Mouse (Mus musculus) CH12.LX (cell line): Measurements from ENCODE around the gene Dnajc1. TPM values are rescaled to one million over a fixed set of nuclear protein-coding genes. Genes with fewer than 3 reads are reported as not detected.

ENCODE experiments used
- DNase-seq: peaks from one replicate; pipeline ENCODE4 v3.0.0-alpha.2; 2013; ENCODE audit errors: extremely low read depth
- H3K27ac ChIP-seq: 2 replicates; pipeline ENCODE4 v1.5.1; 2012; ENCODE audit warnings: low read depth, mild to moderate bottlenecking, control low read depth, moderate library complexity; ENCODE audit not compliant: insufficient read depth
- H3K27me3 ChIP-seq: replicated peaks from 2 replicates; pipeline ENCODE3; 2012; ENCODE audit warnings: inconsistent platforms
- H3K36me3 ChIP-seq, 2 experiments: replicated peaks in 1 of 2; 2 replicates each; pipeline versions ENCODE3 to v1.6.1; 2012; ENCODE audit warnings: inconsistent platforms in 1 of 2, low read length in 1 of 2, mild to moderate bottlenecking in 1 of 2, mixed read lengths in 1 of 2, moderate library complexity in 1 of 2; ENCODE audit not compliant: control insufficient read depth in 1 of 2, insufficient read depth in 1 of 2
- H3K4me1 ChIP-seq, 2 experiments: 2 replicates each; pipeline ENCODE4 v1.6.1; 2012; ENCODE audit warnings: inconsistent platforms in 1 of 2, moderate library complexity in 1 of 2; ENCODE audit not compliant: insufficient read depth in 2 of 2, control insufficient read depth in 1 of 2
- H3K4me2 ChIP-seq: 2 replicates; pipeline ENCODE4 v1.6.1; 2012; ENCODE audit warnings: low read depth, mild to moderate bottlenecking, control low read depth; ENCODE audit not compliant: poor library complexity, insufficient read depth, severe bottlenecking
- H3K4me3 ChIP-seq, 3 experiments: fragments of 150-350 bp in 1 of 3; sonication (generic) in 1 of 3; replicated peaks in 1 of 3; 2 replicates each; pipeline versions ENCODE3 to v1.5.1; 2011 to 2012; ENCODE audit warnings: low read depth in 2 of 3, low read length in 2 of 3, mild to moderate bottlenecking in 2 of 3, moderate library complexity in 2 of 3, control low read depth in 1 of 3, improper control_type of control experiment in 1 of 3, inconsistent platforms in 1 of 3, mixed read lengths in 1 of 3; ENCODE audit not compliant: poor library complexity in 1 of 3
- H3K79me2 ChIP-seq: replicated peaks from 2 replicates; pipeline ENCODE4 v1.6.1; 2012; ENCODE audit warnings: mild to moderate bottlenecking, moderate library complexity; ENCODE audit not compliant: control insufficient read depth, poor library complexity, insufficient read depth, severe bottlenecking; ENCODE audit errors: extremely low read depth
- H3K9ac ChIP-seq: 2 replicates; pipeline ENCODE4 v1.6.1; 2012; ENCODE audit warnings: low read depth, mild to moderate bottlenecking, control low read depth, moderate library complexity; ENCODE audit not compliant: insufficient read depth
- H3K9me3 ChIP-seq: replicated peaks from 2 replicates; pipeline ENCODE3; 2012; ENCODE audit warnings: low read length, inconsistent platforms, mixed read lengths
- EP300 ChIP-seq: IDR thresholded peaks from 2 replicates; pipeline ENCODE4 v1.6.1; 2011; ENCODE audit warnings: low read length, improper control_type of control experiment
- GABPA ChIP-seq: IDR thresholded peaks from 2 replicates; pipeline ENCODE4 v1.6.1; 2012; ENCODE audit warnings: low read depth, low read length, improper control_type of control experiment, inconsistent platforms; ENCODE audit not compliant: insufficient replicate concordance
- JUN ChIP-seq: IDR thresholded peaks from 2 replicates; pipeline ENCODE4 v1.6.1; 2011; ENCODE audit warnings: low read depth, mild to moderate bottlenecking, low read length, improper control_type of control experiment, moderate library complexity; ENCODE audit not compliant: insufficient read depth
- JUND ChIP-seq: conservative IDR thresholded peaks from 2 replicates; pipeline ENCODE4 v1.6.1; 2011; ENCODE audit warnings: low read depth, low read length, improper control_type of control experiment
- MEF2A ChIP-seq: IDR thresholded peaks from 2 replicates; pipeline ENCODE4 v1.6.1; 2014; ENCODE audit warnings: low read depth, mild to moderate bottlenecking, inconsistent platforms, low read length, improper control_type of control experiment, borderline replicate concordance
- MXI1 ChIP-seq: IDR thresholded peaks from 2 replicates; pipeline ENCODE4 v1.6.1; 2011; ENCODE audit warnings: mild to moderate bottlenecking, low read depth, low read length, improper control_type of control experiment
- MYC ChIP-seq: IDR thresholded peaks from 2 replicates; pipeline ENCODE4 v1.6.1; 2011; ENCODE audit warnings: low read depth, mild to moderate bottlenecking, improper control_type of control experiment, low read length
- NRF1 ChIP-seq: IDR thresholded peaks from 2 replicates; pipeline ENCODE4 v1.6.1; 2014; ENCODE audit warnings: low read depth, mild to moderate bottlenecking, inconsistent platforms, low read length, improper control_type of control experiment, moderate library complexity
- POLR2AphosphoS2 ChIP-seq: IDR thresholded peaks from 2 replicates; pipeline ENCODE4 v1.6.1; 2011; ENCODE audit warnings: low read depth, low read length, improper control_type of control experiment
- RCOR1 ChIP-seq: conservative IDR thresholded peaks from 2 replicates; pipeline ENCODE4 v1.6.1; 2012; ENCODE audit warnings: low read depth, mild to moderate bottlenecking, inconsistent platforms, low read length, improper control_type of control experiment
- SIN3A ChIP-seq: IDR thresholded peaks from 2 replicates; pipeline ENCODE4 v1.6.1; 2012; ENCODE audit warnings: low read length, improper control_type of control experiment, inconsistent platforms
- SMC3 ChIP-seq: IDR thresholded peaks from 2 replicates; pipeline ENCODE4 v1.6.1; 2011; ENCODE audit warnings: low read depth, low read length, improper control_type of control experiment
- TBP ChIP-seq: conservative IDR thresholded peaks from 2 replicates; pipeline ENCODE4 v1.6.1; 2011; ENCODE audit warnings: low read depth, low read length, improper control_type of control experiment
- UBTF ChIP-seq: IDR thresholded peaks from 2 replicates; pipeline ENCODE4 v1.6.1; 2012; ENCODE audit warnings: low read depth, mild to moderate bottlenecking, inconsistent platforms, low read length, improper control_type of control experiment, moderate library complexity
- ZNF384 ChIP-seq: IDR thresholded peaks from 2 replicates; pipeline ENCODE4 v1.6.1; 2012; ENCODE audit warnings: low read depth, low read length, improper control_type of control experiment, inconsistent platforms
- dilution Hi-C: fragments of 300-500 bp; cut with MboI; formaldehyde crosslinking; loops from 2 replicates; pipeline ENCODE4 v1.14.3; 2020; ENCODE audit warnings: low sequenced_read_pairs; ENCODE audit not compliant: extremely low pct_unique_long_range_greater_than_20kb, extremely low pct_ligation_motif_present
- in situ Hi-C: fragments of 300-500 bp; cut with MboI; formaldehyde crosslinking; loops from 3 replicates; pipeline ENCODE4 v1.14.3; 2019; ENCODE audit warnings: low sequenced_read_pairs, low pct_ligation_motif_present, low pct_unique_long_range_greater_than_20kb, mixed read lengths
- polyA plus RNA-seq: library from polyadenylated mRNA; unstranded; fragments of >175 nt; gene quantifications from 2 replicates; pipeline ENCODE4 v1.2.1, GENCODE M21; 2012; ENCODE audit warnings: low read depth; ENCODE audit not compliant: insufficient read length
- total RNA-seq, 2 experiments: library from RNA; depleted of rRNA; stranded (reverse); fragments of 300-350 nt in 1 of 2; fragments of >200 nt in 1 of 2; gene quantifications; 2 replicates each; pipeline ENCODE4 v1.2.3; 2012 to 2014

Dnajc1 gene
- total and polyA plus RNA-seq, 3 experiments: 13.5 to 32.9 (median 17.1) TPM

- TF ChIP-seq ZNF384 (no peak), SMC3 (no peak), JUN (no peak), MEF2A (no peak), SIN3A (no peak), NRF1 (no peak), UBTF (no peak), TBP (no peak)
- TF ChIP-seq, all 38 proteins: peak for 0
- DNase-seq: no peak
- H3K4me2 ChIP-seq: no peak overlapping the region
- 0 out of 2 replicates have a peak, but pooled peaks cover 2% of the 10 kb centered on the region for H3K79me2 ChIP-seq
- dilution Hi-C loops (no loop called here), in situ Hi-C loops (no loop called here)
- H3K4me1 ChIP-seq: peaks cover 0 to 2% of the 10 kb centered on the region in 2 experiments; a peak in 1 of 4 replicates
- no peaks in the 10 kb centered on the region for H3K9me3 ChIP-seq
- no peak overlapping the region for H3K4me3 ChIP-seq
- peaks cover 43 to 73% of the 10 kb centered on the region in 2 experiments for H3K36me3 ChIP-seq
- H3K9ac ChIP-seq: no peak overlapping the region
- H3K27me3 ChIP-seq: no peaks in the 10 kb centered on the region
- H3K27ac ChIP-seq: no peak overlapping the region
These were observed 190.7 kb downstream of the Dnajc1 start for GRCm38 (mm10) chr2:18201820-18202462.

GRCm38 (mm10) chr2:18195691-18196396 lies 196.8 kb downstream of the Dnajc1 start:
- Histone ChIP-seq H3K9me3 (no peaks in the 10 kb centered on the region), H3K4me3 (no peak overlapping the region), H3K79me2 (no peaks in the 10 kb centered on the region), H3K4me2 (no peak overlapping the region), H3K27me3 (no peaks in the 10 kb centered on the region), H3K9ac (no peak overlapping the region), H3K36me3 (peaks cover 37 to 58% of the 10 kb centered on the region in 2 experiments), H3K4me1 (no peaks in the 10 kb centered on the region), H3K27ac (no peak overlapping the region)
- DNase-seq: no peak
- in situ Hi-C loops (no loop called here), dilution Hi-C loops (no loop called here)
- no peak for TF ChIP-seq RCOR1
- no peak for TF ChIP-seq POLR2AphosphoS2
- TF ChIP-seq NRF1: no peak
- TF ChIP-seq EP300: no peak
- TF ChIP-seq MXI1: no peak
- no peak for TF ChIP-seq MEF2A
- TF ChIP-seq JUND: no peak
- TF ChIP-seq MYC: no peak
- no peak for TF ChIP-seq GABPA
